Mouse (Mus musculus) cerebral cortex, adult 2 months (tissue): ENCODE measurements around the gene 4930455H04Rik.

Experiments used
- WGBS: fragments of 180-500 bp; shearing (Covaris S2); methylation state at CpG from one replicate; pipeline ENCODE4 v1.1.7; 2018; 5-methylcytosine and 5-hydroxymethylcytosine counted together

Gene 4930455H04Rik

DNA sequence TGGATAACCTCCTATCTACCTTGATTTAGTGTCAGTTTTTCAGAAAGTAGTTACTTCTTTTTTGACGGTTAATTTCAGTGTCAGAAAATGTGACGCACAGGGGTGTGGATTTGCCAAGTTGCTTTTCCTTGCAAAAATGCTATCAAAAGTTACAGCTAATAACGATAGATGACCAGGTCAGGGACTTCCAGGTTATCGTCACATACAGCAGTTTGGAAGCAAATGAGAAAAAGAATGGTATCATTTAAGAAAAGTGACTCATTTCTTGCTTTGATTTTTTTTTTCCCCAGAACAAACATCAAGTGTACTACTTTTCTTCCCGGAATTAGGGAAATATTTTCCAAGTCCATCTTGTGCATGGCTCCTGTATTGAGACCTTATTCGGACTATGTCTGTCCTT lies 631 bp upstream of the 4930455H04Rik start:
- WGBS: 44% methylated on average over 6 of the region's 6 CpGs

DNA sequence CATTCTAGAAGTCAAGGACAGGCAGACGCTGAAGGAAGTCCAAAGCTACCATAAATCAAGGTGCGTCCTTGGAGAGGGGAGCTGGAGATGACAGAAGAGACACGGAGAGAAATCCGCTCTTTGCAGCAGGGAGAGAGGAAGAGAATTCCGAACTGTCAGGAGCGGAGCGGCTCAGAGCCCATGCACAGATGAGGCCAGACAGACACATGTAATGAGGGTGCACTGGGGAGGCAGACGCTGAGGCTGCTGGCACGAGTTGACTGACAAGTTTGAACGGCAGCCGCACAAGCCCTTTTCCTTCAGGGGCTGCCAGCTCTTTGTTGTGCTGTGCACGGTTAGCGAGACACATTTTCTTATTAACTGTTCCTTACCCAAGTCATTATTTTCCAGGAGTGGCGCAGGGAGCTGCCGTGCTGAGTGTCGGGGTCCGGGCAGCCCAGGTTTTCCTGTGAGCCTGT lies 502 bp downstream of the 4930455H04Rik start, which contains the start of gene Palmd:
Gene Palmd, minus strand, starts transcription at position 448 of the 458 bp plus-strand sequence.
- 4% methylated on average over 17 of the region's 17 CpGs for WGBS

DNA sequence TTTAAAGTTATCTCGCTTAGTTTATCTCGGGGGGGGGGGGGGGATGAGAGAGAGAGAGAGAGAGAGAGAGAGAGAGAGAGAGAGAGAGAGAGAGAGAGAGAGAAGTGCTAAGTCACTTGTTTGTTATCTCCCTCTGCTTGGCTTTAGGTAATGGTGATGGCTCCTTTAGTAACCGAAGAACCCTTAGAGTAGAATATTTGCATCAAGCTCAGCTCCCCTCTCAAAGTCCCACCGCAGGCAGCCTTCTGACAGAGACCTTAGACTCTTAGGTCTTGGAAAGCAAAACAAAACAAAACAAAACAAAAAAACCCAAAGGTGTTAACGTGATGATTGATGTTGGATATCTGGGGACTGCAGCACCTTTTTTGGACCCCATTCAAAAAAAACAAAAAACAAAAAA lies 936 bp downstream of the 4930455H04Rik start:
- WGBS: 16% methylated on average over 5 of the region's 5 CpGs

DNA sequence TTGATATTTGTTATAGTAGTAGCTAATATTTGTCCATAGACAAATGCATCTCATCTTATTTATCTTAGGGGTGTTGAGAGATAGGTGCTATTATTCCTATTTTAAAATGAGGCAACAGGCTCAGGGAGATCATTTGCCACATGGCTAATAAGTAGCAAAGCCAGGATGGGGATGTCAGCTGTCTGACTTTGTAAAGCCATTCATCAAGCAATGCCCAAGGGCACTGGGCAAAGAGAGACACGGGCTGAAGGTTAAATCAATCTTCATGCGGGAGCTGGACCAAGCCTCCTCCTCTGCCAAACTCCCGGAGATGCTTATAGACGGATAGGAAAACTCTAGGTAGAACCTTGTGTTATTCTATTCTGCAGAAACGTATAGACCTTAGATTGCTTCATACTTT lies 1.7 kb downstream of the 4930455H04Rik start:
- 86% methylated on average over 5 of the region's 5 CpGs for WGBS

DNA sequence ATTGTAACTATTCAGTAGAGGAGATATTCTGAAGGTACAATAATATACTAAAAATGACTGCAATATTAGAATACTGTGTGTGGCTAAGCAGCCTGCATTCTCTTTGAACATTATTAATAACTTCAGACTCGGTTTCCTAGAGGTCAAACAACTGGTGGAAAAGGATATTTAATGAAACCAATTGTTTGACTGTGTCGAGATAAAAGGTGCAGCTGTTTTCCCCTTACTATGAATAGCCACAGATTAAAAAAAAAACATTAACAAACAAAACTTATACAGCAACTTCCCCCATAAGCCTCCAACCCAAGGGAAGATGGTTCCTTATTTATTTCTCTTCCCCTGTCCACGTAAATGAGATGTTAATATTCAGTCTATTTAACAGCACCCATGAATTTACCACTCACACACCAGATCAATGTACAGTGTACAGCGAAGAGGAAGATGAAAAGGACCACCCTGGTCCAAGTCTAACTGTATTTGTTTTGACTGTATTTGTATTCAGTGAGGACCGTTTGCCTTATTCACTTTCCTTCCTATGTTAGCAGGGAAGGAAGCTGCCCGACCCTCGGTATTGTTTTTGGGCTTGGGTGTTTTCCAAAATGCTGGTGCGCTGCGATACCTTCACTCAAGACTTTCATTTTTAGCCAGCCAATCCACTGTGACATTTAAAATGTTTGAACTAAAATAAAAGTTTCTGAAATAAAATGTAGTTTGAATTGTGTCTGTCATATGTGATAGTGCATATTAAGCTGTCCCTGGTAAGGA lies 13.9 kb downstream of the 4930455H04Rik start:
- WGBS: 42% methylated on average over 9 of the region's 9 CpGs

DNA sequence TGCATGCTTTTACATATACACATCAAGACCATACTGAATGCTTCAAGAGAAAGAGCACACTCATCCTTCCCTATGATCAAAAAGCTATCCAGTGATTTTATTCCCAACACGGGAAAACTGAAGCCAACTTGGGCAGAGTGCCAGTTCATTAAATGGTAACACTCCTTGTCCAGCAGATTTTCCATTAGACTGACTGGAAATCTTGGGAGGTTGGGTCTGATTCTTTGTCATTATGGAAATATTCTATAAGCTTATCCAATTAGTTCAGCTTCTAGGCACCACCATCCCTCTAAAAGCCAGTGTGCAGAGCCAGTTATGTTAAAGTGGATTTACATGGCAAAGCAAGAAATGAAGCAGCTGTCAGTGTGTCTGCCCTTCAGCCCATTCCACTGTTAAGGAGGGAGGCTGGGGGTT lies 17.0 kb downstream of the 4930455H04Rik start:
- 7% methylated on average over 1 of the region's 1 CpGs for WGBS

DNA sequence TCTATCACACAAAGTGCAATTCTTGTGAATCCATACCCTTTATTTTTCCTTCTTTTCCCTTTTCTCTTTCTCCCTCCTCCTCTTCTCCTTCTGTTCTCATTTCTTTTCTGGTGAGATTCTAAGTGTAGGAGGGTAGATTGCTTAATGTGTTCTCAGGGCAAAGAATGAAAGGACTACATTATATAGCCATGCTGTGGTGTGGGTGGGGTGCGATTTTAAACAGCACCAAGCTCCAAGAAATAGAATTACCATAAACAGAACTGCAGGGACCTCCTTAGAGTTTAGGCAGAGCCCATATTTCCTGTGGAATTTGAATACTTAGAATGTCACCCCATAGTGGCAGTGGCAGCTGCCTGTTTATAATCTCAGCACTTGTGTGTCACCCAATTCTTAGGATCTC lies 17.7 kb downstream of the 4930455H04Rik start:
- WGBS: 11% methylated on average over 1 of the region's 1 CpGs

DNA sequence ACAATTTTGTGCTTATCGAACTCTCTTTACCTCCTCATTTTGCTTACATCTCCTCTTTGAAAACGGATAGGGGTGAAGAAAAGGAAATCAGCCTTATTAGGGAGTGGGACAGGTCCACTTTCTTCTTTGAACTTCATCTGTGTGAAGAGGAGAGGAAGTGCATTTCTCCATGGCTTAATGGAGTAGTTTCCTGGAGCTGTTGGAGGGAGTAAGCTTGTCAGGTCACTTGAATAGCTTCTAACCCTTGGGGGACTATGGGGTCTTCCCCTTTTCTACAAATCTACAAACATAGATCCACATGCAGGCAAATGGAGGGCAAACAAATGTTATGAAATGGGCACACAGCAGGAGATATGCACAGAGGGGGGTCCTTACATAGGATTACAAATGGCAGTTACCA lies 18.4 kb downstream of the 4930455H04Rik start:
- WGBS: 28% methylated on average over 2 of the region's 2 CpGs

DNA sequence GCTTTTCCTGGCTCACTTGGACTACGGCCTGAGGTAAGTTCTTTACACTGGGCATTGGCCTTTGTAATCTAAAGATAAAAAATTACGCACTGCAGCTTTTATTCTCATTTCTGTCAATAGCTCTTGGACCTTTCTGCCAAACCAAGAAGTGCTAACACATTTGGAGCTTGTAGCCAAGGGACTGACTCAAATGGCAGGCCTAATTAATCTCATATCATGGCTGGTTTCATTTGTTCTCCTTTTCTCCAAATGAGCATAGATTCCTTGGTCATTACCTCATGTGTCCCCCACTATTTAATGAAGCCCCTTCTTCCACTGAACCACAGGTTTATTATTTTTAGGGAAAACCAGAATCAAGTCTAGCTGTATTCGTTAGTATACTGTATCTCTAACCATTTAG lies 20.2 kb downstream of the 4930455H04Rik start:
- 74% methylated on average over 3 of the region's 3 CpGs for WGBS

DNA sequence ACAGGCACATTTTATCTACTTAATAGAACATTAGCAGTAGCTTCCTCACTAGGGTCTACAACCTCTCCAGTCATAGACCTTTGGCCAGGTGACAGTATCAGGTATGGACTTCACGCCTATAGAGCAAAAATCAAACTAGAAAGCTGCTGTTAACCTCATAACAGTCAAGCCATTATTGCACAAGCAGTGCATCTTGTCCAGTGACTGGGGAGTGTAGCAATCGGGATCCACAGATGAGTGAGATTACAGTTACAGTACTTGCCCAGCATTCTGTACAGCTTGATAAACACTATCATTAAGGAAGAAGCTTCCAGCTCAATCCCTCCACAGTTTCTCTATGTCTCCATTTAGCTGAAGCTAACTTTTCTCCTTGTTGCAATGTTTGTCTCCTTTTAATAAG lies 23.1 kb downstream of the 4930455H04Rik start:
- 97% methylated on average over 2 of the region's 2 CpGs for WGBS

DNA sequence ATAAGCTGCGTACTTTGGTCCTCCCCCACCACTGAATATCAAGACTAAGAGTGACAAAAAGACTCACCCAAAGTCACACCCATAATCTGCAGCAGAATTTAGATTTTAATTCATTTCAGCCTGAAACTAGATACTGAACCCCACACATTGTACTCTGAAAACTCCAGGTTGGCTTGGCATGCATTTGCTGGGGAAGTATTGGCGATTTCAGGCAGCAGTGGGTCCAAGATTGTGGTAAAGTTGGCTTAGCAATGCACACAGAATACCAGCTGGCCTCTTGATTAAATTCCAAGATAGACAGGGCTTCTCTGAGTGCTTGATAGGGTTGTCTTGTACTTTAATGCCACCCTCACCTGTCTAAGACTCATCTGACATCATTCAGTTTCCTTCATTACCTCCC lies 24.9 kb downstream of the 4930455H04Rik start:
- WGBS: 67% methylated on average over 2 of the region's 2 CpGs

DNA sequence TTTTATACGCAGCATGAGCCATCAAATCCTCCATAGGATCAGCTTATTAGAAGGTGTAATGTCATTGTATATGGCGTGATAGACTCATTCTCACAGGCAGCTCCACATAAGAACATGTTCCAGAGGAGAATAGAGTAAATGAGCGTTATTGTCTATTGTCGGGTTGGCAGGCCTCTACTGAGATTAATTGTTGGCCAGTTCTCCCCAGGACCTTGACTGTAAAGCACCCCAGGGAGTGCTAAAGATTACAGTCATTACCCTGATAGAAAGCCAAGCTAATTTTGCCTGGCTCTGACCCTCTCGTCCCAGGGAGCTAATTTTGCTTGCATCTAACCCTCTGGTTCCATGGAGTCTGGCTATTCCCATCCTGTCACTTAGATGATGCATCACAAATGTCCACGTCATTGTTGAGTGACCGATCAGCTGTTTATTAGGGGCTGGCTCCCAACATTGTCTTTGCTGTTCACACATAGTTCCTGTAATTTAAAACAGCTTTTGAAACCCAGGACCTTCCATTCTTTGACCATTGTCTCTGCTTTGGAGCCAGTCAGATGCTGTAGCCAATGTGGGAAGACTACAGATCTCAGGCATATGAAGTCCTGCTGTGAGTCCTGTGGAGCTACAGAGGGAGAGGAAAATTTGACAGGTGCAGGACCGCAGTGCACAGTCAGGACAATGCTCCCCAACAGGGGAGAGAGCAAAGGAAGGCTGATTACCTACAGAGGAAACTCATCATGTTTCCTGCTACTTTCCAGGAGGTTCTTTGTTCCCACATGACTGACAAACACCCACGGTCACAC lies 33.8 kb downstream of the 4930455H04Rik start:
- 55% methylated on average over 9 of the region's 9 CpGs for WGBS

DNA sequence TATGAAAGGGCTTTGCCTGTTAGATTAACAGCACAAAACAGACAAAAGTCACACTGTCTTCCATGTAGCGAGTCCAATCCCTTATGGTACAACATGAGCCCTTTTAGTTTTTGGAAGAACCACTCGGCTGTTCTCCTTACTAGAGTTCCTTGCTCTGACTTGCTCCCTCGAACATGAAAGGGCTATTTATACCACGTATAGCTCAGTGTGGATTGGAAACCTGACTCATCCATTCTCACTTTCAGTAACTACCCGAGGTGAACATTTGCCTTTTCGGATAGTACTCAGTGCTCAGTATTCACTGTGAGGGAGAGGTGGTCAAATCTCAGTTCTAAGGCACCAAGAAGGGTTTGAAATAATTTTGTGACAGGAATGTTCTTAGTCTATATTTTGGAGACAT lies 35.3 kb downstream of the 4930455H04Rik start:
- 44% methylated on average over 6 of the region's 6 CpGs for WGBS

DNA sequence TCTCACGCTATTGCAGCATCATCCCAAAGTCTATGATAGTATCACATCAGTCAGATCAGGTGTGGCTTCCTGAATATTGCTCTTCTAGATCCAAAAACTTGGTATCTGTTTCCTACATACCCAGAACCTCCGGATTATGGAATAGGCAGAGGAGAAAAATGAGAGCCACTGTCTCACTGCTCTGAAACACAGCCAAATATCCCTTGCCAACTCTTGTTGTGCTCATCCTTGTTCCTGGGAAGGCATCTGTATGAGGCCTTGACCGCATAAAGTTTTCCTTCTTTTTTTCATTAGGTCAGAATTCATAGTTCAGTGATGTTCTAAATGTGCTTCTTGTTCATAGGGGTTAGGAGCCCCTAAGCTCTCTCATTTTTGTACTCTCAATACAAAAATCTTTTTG lies 38.6 kb downstream of the 4930455H04Rik start:
- WGBS: 64% methylated on average over 3 of the region's 3 CpGs

DNA sequence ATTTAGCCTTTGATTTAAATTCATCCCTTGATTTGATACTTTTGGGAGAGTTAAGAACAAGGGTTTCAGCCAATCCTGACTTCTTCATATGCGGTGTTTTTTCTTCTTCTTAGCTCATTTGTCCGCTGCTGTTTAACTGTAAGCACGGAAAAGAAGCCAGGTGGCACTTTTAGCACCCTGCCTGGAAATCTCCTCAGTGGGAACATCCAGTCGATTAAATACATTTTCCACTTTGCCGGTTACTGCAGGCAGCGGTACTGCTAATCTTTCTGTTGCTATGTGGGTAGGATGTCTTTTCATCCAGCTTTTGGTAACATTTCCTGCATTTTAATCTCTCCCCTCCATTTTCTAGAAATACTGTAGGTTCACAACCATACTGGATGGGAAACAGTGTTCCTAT lies 39.3 kb downstream of the 4930455H04Rik start:
- WGBS: 47% methylated on average over 6 of the region's 6 CpGs

DNA sequence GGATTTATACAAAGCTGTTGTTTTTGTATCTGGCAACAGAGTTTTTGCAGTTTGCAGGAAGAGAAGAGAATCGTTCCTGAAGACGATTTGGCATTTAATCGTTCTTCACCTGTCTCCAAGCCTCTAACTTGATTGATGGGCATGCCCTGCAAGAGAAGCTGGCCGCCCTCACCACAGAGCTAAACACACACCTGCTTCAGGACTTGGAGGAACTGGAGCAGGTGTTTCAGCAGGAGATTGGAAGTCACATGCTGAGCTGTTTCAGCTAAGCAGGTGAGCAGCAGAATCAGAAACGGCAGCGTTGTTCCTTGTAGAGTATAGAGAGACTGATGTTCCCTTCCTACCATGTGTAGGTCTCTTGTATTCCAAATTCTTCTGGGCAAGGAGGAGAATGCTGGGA lies 42.1 kb downstream of the 4930455H04Rik start:
- WGBS: 60% methylated on average over 6 of the region's 6 CpGs

DNA sequence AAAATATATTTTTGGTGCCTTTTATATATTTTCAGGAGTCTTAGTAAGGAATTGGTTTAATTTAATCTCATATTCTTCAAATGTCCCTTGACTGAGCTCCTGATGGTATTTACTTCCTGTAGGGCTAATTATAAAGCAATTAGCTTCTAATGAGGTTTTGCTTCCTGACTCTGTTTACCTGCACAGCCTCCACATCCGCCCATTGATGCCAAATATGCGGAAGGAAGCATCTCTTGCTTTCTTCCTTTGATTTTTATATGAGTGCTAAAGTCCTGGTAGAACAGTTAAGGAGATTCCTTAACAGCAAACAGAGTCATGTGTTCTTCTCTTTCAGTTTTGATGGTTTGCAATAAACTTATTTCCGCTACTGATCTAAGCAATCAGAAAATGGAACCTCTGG lies 52.3 kb downstream of the 4930455H04Rik start:
- WGBS: 84% methylated on average over 3 of the region's 3 CpGs

DNA sequence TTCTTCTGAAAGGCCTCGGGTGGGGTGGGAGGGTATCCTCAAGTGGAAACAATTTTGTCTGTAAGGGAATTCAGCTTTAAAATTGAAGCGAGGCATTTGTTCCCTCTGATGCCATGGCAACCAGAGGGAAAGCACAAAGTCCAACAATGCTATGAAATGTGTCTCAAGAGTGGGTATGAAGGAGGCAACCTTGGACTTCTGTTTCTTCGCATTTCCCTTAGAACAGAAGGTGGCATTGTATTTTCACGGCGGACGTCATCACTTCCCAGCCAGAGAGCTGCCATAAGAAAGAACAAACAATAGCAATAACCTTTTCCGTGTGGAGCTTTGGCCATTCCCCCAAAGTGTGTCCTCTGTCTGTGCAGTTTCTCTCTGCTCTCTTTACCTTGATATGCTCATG lies 53.8 kb downstream of the 4930455H04Rik start:
- WGBS: 27% methylated on average over 7 of the region's 7 CpGs

DNA sequence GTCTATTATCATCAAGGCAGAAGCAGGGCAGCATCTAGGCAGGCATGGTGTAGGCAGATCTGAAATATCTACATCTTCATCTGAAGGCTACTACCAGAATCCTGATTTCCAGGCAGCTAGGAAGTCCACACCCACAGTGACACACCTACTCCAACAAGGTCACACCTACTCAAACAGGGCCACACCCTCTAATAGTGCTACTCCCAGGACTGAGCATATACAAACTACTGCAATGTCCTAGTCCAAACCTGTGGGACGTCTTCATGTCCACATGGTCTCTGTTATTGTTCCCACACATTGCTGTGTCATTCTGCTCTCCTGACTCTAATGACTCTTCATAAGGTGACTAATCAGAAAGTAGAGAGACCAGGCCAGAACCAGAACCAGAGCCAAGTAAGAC lies 56.0 kb downstream of the 4930455H04Rik start:
- 76% methylated on average over 1 of the region's 1 CpGs for WGBS

DNA sequence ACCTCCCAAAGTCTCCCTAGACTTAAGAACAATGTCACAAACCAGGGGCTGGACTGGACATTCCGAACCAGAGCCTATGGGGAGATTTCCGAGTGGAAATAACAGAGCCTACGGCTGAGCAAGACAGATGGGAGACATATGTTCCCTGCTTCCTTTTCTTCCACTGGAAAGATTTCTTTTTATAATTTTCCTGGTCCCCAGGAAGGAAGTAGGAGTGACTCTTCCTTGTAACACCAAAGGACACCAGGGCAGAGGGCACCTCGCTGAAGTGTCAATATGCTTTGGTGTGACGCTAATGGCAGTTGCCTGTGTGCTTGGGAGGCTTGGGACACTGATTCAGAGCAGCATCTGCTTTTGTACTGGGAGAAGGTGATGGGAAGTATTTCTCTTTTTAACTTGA lies 56.5 kb downstream of the 4930455H04Rik start:
- WGBS: 61% methylated on average over 5 of the region's 5 CpGs

DNA sequence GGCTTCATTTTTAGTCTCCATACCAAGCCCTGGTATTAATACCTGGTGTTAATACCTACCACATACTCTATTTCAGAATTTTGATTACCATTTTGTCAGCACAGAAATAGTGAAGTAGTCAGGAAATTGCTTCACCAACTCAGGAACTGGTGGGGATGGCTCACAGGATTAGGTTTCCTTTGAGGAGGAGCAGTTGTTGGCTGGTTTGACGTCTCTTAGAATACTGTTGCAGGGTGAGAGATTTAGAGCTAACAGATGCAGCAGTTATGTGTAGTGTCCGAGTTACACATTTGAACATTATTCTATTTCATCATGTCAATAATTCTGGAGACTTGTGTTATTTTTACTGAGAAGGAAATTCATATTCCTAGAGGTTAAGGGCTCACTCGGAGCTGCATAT lies 57.4 kb downstream of the 4930455H04Rik start:
- 74% methylated on average over 3 of the region's 3 CpGs for WGBS
